Mouse (Mus musculus) heart, adult 2 months (tissue): Measurements from ENCODE around the gene 1700016D06Rik. TPM values are rescaled to one million over a fixed set of nuclear protein-coding genes. Genes with fewer than 3 reads are reported as not detected.

Experiments used
- DNase-seq, 2 experiments: peaks; one replicate each; pipeline ENCODE4 v3.0.0; 2021
- H3K27ac ChIP-seq: fragments of 200-600 bp; 2 replicates; pipeline ENCODE4 v1.8.1; 2022
- H3K27me3 ChIP-seq: fragments of 200-500 bp; 2 replicates; pipeline ENCODE4 v1.6.1; 2012; ENCODE audit warnings: mild to moderate bottlenecking, low read length, inconsistent platforms, mixed read lengths; ENCODE audit not compliant: control insufficient read depth, insufficient read depth
- H3K36me3 ChIP-seq: fragments of 200-500 bp; 2 replicates; pipeline ENCODE4 v1.6.1; 2012; ENCODE audit warnings: low read length, inconsistent platforms; ENCODE audit not compliant: control insufficient read depth, insufficient read depth
- H3K4me1 ChIP-seq: fragments of 200-500 bp; 2 replicates; pipeline ENCODE4 v1.6.1; 2011; ENCODE audit warnings: low read length; ENCODE audit not compliant: control insufficient read depth, insufficient read depth
- H3K4me3 ChIP-seq: fragments of 200-600 bp; 2 replicates; pipeline ENCODE4 v1.8.1; 2022
- H3K79me2 ChIP-seq: fragments of 200-500 bp; replicated peaks from 2 replicates; pipeline ENCODE4 v1.6.1; 2012; ENCODE audit warnings: mild to moderate bottlenecking, inconsistent platforms, low read length, moderate library complexity, mixed read lengths; ENCODE audit not compliant: control insufficient read depth, insufficient read depth
- H3K9ac ChIP-seq: fragments of 200-500 bp; 2 replicates; pipeline ENCODE4 v1.6.1; 2012; ENCODE audit warnings: low read depth, mild to moderate bottlenecking, control low read depth, inconsistent platforms, low read length, mixed read lengths
- CTCF ChIP-seq: fragments of 200-600 bp; IDR thresholded peaks from 2 replicates; pipeline ENCODE4 v1.8.1; 2022; ENCODE audit warnings: antibody characterized with exemption, mild to moderate bottlenecking, moderate library complexity
- EP300 ChIP-seq: fragments of 200-500 bp; IDR thresholded peaks from 2 replicates; pipeline ENCODE4 v1.6.1; 2011; ENCODE audit warnings: low read depth, low read length, control low read depth; ENCODE audit not compliant: insufficient read depth
- POLR2A ChIP-seq: fragments of 200-500 bp; IDR thresholded peaks from 2 replicates; pipeline ENCODE4 v1.6.1; 2011; ENCODE audit warnings: mild to moderate bottlenecking, low read depth, low read length, control low read depth; ENCODE audit not compliant: insufficient read depth
- WGBS: fragments of 180-500 bp; shearing (Covaris S2); methylation state at CpG from one replicate; pipeline ENCODE4 v1.1.7; 2018; 5-methylcytosine and 5-hydroxymethylcytosine counted together
- intact Hi-C: fragments of 180-260 bp; cut with DNase I; formaldehyde crosslinking; loops from one replicate; pipeline ENCODE4 v1.15.1; 2025
- polyA plus RNA-seq: library from polyadenylated mRNA; depleted of rRNA; stranded (reverse); fragments of >200 nt; gene quantifications from 2 replicates; pipeline ENCODE4 v1.2.3, GENCODE M21; 2012
- total RNA-seq, 2 experiments: library from RNA; stranded (reverse); gene quantifications; 2 replicates each; pipeline ENCODE4 v1.2.3; 2021

Gene 1700016D06Rik
- total and polyA plus RNA-seq, 3 experiments = not detected

DNA sequence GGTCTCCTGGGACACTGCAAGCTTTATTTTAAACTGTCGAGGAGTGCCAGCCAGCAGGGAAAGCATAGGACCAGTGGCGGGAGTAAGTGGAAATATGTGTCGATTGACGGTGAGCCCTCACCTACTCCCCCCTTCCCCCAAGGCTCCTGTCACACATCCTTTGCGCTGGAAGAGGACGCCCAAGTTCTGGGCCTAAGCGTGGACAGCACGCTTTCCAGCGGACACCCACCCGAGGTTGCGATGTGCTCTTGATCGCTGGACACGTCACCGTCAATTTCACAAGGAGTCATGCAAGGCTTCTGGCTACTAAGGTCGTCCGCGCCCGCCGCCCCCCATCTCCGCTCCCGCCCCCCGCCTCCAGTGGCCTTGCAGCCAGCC lies 26.4 kb upstream of the 1700016D06Rik start:
- intact Hi-C loops = loop anchor here (2.0 kb wide), 1 partner anchor 20 kb away; no protein-coding TSS in a partner anchor
- Histone ChIP-seq H3K4me1 (peaks cover 1% of the 10 kb centered on the region; the same call in 1 of the 2 replicates), H3K36me3 (no peaks in the 10 kb centered on the region), H3K79me2 (no peaks in the 10 kb centered on the region), H3K9ac (peak overlapping the region; percentile 94), H3K27me3 (no peaks in the 10 kb centered on the region; the same call in 1 of the 2 replicates), H3K4me3 (peak overlapping the region; percentile 43), H3K27ac (peak overlapping the region; percentile 69)
- TF ChIP-seq POLR2A (no peak), EP300 (no peak), CTCF (no peak)
- 1% methylated on average over 22 of the region's 22 CpGs for whole genome bisulfite sequencing
- peak; percentile 28 to 31 for DNase-seq

DNA sequence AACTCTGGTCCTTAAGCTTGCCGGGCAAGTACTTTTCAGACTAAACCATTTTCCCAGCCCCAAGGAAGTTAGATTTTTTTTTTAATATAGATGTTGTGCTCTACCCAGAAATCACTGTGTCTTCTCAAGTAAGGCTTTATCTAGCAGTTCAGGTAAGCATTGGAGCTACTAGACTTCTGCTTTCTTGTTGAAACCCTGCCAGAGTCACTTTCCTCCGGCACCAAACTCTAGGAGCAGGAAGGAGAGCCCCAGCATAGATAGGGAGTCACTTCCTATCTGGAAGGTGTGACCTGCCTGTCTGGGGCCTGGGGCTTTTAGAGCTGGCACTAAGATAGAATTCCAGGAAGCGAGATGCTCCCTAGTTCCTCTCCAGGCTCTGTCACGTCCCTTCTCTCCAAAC lies 16.3 kb upstream of the 1700016D06Rik start:
- no peaks in the 10 kb centered on the region for H3K79me2 ChIP-seq
- H3K9ac ChIP-seq = no peak overlapping the region
- no peaks in the 10 kb centered on the region for H3K36me3 ChIP-seq
- no peak for DNase-seq
- no peaks in the 10 kb centered on the region for H3K27me3 ChIP-seq
- no peak overlapping the region for H3K4me3 ChIP-seq
- H3K27ac ChIP-seq = no peak overlapping the region
- TF ChIP-seq EP300 (no peak), CTCF (no peak), POLR2A (no peak)
- no peaks in the 10 kb centered on the region for H3K4me1 ChIP-seq
- intact Hi-C loops = no loop called here
- 55% methylated on average over 4 of the region's 4 CpGs for WGBS

GRCm38 (mm10) chr8:11712244-11712643 lies 11.4 kb upstream of the 1700016D06Rik start:
- H3K79me2 ChIP-seq = no peaks in the 10 kb centered on the region

DNA sequence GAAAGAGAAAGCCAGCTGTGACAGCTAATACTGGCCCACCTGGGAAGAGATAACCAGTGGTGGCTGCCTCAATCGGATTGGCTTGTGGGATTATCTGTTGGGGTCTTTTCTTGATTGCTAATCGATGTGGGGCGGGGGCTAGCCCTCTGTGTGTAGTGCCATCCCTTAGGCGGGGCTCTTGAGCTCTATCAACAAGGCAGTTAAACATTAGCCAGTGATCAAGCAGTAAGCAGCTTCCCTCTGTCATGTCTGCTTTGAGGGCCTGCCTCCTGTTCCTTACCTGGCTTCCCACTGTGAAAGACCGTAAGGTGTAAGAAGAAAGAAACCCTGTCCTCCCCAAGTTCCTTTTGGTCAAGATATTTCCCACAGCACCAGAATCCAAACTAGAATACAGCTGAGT lies 9.6 kb upstream of the 1700016D06Rik start:
- no peaks in the 10 kb centered on the region for H3K27me3 ChIP-seq
- WGBS = 59% methylated on average over 5 of the region's 5 CpGs
- no peaks in the 10 kb centered on the region for H3K36me3 ChIP-seq
- H3K9ac ChIP-seq = no peak overlapping the region
- no peaks in the 10 kb centered on the region for H3K79me2 ChIP-seq
- no peak for TF ChIP-seq POLR2A
- TF ChIP-seq EP300 = no peak
- no peak for TF ChIP-seq CTCF
- peaks cover 4% of the 10 kb centered on the region for H3K4me1 ChIP-seq
- no peak overlapping the region for H3K4me3 ChIP-seq
- no peak overlapping the region for H3K27ac ChIP-seq
- no peak for DNase-seq
- intact Hi-C loops = no loop called here

More at GRCm38 (mm10) chr8:11712244-11712643, 11.4 kb upstream of the 1700016D06Rik start:
- intact Hi-C loops = no loop called here
- Histone ChIP-seq H3K9ac (no peak overlapping the region), H3K4me3 (no peak overlapping the region), H3K27ac (no peak overlapping the region), H3K4me1 (no peaks in the 10 kb centered on the region), H3K27me3 (no peaks in the 10 kb centered on the region), H3K36me3 (no peaks in the 10 kb centered on the region)
- no peak for DNase-seq
- TF ChIP-seq POLR2A = no peak
- TF ChIP-seq EP300 = no peak
- TF ChIP-seq CTCF = peak; percentile 31
- 84% methylated on average over 6 of the region's 6 CpGs for WGBS

- Histone ChIP-seq H3K27me3 (no peaks in the 10 kb centered on the region), H3K9ac (no peak overlapping the region), H3K4me1 (peaks cover 4% of the 10 kb centered on the region), H3K36me3 (no peaks in the 10 kb centered on the region), H3K27ac (no peak overlapping the region), H3K79me2 (no peaks in the 10 kb centered on the region), H3K4me3 (no peak overlapping the region)
- no peak for DNase-seq
- WGBS = 88% methylated on average over 3 of the region's 3 CpGs
- TF ChIP-seq POLR2A = no peak
- TF ChIP-seq CTCF = no peak
- no peak for TF ChIP-seq EP300
- intact Hi-C loops = loop anchor here (10.0 kb wide), 1 partner anchor 255 kb away; no protein-coding TSS in a partner anchor
These were observed 8.7 kb upstream of the 1700016D06Rik start for GRCm38 (mm10) chr8:11709542-11709941.

- no peak for DNase-seq
- Histone ChIP-seq H3K36me3 (no peaks in the 10 kb centered on the region), H3K4me3 (no peak overlapping the region), H3K9ac (no peak overlapping the region), H3K79me2 (no peaks in the 10 kb centered on the region), H3K4me1 (peaks cover 4% of the 10 kb centered on the region), H3K27ac (no peak overlapping the region), H3K27me3 (no peaks in the 10 kb centered on the region)
- intact Hi-C loops = loop anchor here (10.0 kb wide), 1 partner anchor 254 kb away; no protein-coding TSS in a partner anchor
- TF ChIP-seq CTCF (no peak), EP300 (no peak), POLR2A (no peak)
- 58% methylated on average over 2 of the region's 2 CpGs for WGBS
These were observed 8.0 kb upstream of the 1700016D06Rik start for GRCm38 (mm10) chr8:11708815-11709214.
